Mouse (Mus musculus) embryonic facial prominence, embryonic 10.5 days (tissue): ENCODE measurements around the gene 3110082J24Rik. TPM values are rescaled to one million over a fixed set of nuclear protein-coding genes. Genes with fewer than 3 reads are reported as not detected.

Source experiments
- DNase-seq: peaks from one replicate; pipeline ENCODE4 v3.0.0-alpha.2; 2017; ENCODE audit warnings: low spot score
- H3K27ac ChIP-seq: fragments of 300-500 bp; sonication (generic); replicated peaks from 2 replicates; pipeline ENCODE4 v1.5.1; 2016; ENCODE audit warnings: mild to moderate bottlenecking
- H3K27me3 ChIP-seq: fragments of 300-500 bp; sonication (generic); replicated peaks from 2 replicates; pipeline ENCODE4 v1.6.1; 2016; ENCODE audit warnings: low read depth, mild to moderate bottlenecking; ENCODE audit not compliant: poor library complexity, severe bottlenecking
- H3K36me3 ChIP-seq: fragments of 300-500 bp; sonication (generic); replicated peaks from 2 replicates; pipeline ENCODE4 v1.6.1; 2016; ENCODE audit warnings: mild to moderate bottlenecking, moderate library complexity
- H3K4me1 ChIP-seq: fragments of 300-500 bp; sonication (generic); 2 replicates; pipeline ENCODE4 v1.6.1; 2016
- H3K4me3 ChIP-seq: fragments of 300-500 bp; sonication (generic); 2 replicates; pipeline ENCODE4 v1.5.1; 2016; ENCODE audit warnings: mild to moderate bottlenecking, moderate library complexity
- H3K9me3 ChIP-seq: fragments of 300-500 bp; sonication (generic); 2 replicates; pipeline ENCODE4 v1.6.1; 2016; ENCODE audit warnings: mild to moderate bottlenecking
- WGBS: fragments of 180-500 bp; shearing (Covaris S2); methylation state at CpG from one replicate; pipeline ENCODE4 v1.1.7; 2016; 5-methylcytosine and 5-hydroxymethylcytosine counted together
- polyA plus RNA-seq: library from polyadenylated mRNA; unstranded; fragments of >200 nt; fragmentation: Nextera tagmentation; extraction: Ambion mirVana; gene quantifications from 2 replicates; pipeline ENCODE4 v1.2.1, GENCODE M21; 2016

Gene 3110082J24Rik
- polyA plus RNA-seq, 1 experiment from 2014 or later, result 0.65 TPM

- WGBS, result under 1% methylated on average over 103 of the region's 103 CpGs
- peak overlapping the region; percentile 80 for H3K27ac ChIP-seq
- H3K27me3 ChIP-seq, result peaks cover 78% of the 10 kb centered on the region
These were observed 8.2 kb upstream of the 3110082J24Rik start for GRCm38 (mm10) chr5:30113881-30114760.

GRCm38 (mm10) chr5:30112533-30113068, 6.7 kb upstream of the 3110082J24Rik start:
- no peak overlapping the region for H3K4me3 ChIP-seq
- no peaks in the 10 kb centered on the region for H3K9me3 ChIP-seq
- no peak overlapping the region for H3K27ac ChIP-seq
- peaks cover 19% of the 10 kb centered on the region for H3K36me3 ChIP-seq
- H3K4me1 ChIP-seq, result peaks cover 52% of the 10 kb centered on the region
- 83% methylated on average over 3 of the region's 3 CpGs for WGBS
- peaks cover 93% of the 10 kb centered on the region for H3K27me3 ChIP-seq
- no peak for DNase-seq

More at GRCm38 (mm10) chr5:30113881-30114760, 8.2 kb upstream of the 3110082J24Rik start:
- H3K4me3 ChIP-seq, result peak overlapping the region; percentile 58
- no peaks in the 10 kb centered on the region for H3K9me3 ChIP-seq
- peak; percentile 89 for DNase-seq
- peaks cover 44% of the 10 kb centered on the region for H3K4me1 ChIP-seq
- H3K36me3 ChIP-seq, result peaks cover 34% of the 10 kb centered on the region

GRCm38 (mm10) chr5:30111771-30112170, 5.9 kb upstream of the 3110082J24Rik start:
- peaks cover 11% of the 10 kb centered on the region for H3K36me3 ChIP-seq
- peaks cover 60% of the 10 kb centered on the region for H3K4me1 ChIP-seq
- no peaks in the 10 kb centered on the region for H3K9me3 ChIP-seq
- H3K27me3 ChIP-seq, result peaks cover 99% of the 10 kb centered on the region
- DNase-seq, result no peak
- H3K4me3 ChIP-seq, result peak overlapping the region; percentile 45
- 66% methylated on average over 3 of the region's 3 CpGs for WGBS
- peak overlapping the region; percentile 67 for H3K27ac ChIP-seq

GRCm38 (mm10) chr5:30111126-30111525, 5.2 kb upstream of the 3110082J24Rik start:
- H3K9me3 ChIP-seq, result no peaks in the 10 kb centered on the region
- peak; percentile 86 for DNase-seq
- peaks cover 67% of the 10 kb centered on the region for H3K4me1 ChIP-seq
- H3K4me3 ChIP-seq, result peak overlapping the region; percentile 45
- 2% methylated on average over 18 of the region's 18 CpGs for WGBS
- H3K36me3 ChIP-seq, result peaks cover 4% of the 10 kb centered on the region; the same call in 1 of the 2 replicates
- peak overlapping the region; percentile 67 for H3K27ac ChIP-seq
- peaks cover 99% of the 10 kb centered on the region for H3K27me3 ChIP-seq

- peak overlapping the region; percentile 67 for H3K27ac ChIP-seq
- H3K36me3 ChIP-seq, result no peaks in the 10 kb centered on the region
- H3K4me3 ChIP-seq, result peak overlapping the region; percentile 45
- H3K9me3 ChIP-seq, result no peaks in the 10 kb centered on the region
- WGBS, result 4% methylated on average over 22 of the region's 22 CpGs
- peaks cover 73% of the 10 kb centered on the region for H3K4me1 ChIP-seq
- H3K27me3 ChIP-seq, result peaks cover 99% of the 10 kb centered on the region
- peak; percentile 59 for DNase-seq
These were observed 4.6 kb upstream of the 3110082J24Rik start for GRCm38 (mm10) chr5:30110371-30111060.

- peak overlapping the region; percentile 45 for H3K4me3 ChIP-seq
- H3K27ac ChIP-seq, result peak overlapping the region; percentile 67; the same call in 1 of the 2 replicates
- DNase-seq, result no peak
- H3K27me3 ChIP-seq, result peaks cover 99% of the 10 kb centered on the region
- no peaks in the 10 kb centered on the region for H3K36me3 ChIP-seq
- WGBS, result 32% methylated on average over 2 of the region's 2 CpGs
- peaks cover 78% of the 10 kb centered on the region for H3K4me1 ChIP-seq
- no peaks in the 10 kb centered on the region for H3K9me3 ChIP-seq
These were observed 4.0 kb upstream of the 3110082J24Rik start for GRCm38 (mm10) chr5:30109899-30110298.

- no peak overlapping the region for H3K27ac ChIP-seq
These were observed 2.3 kb upstream of the 3110082J24Rik start for GRCm38 (mm10) chr5:30108233-30108632.

GRCm38 (mm10) chr5:30107611-30108041, 1.7 kb upstream of the 3110082J24Rik start:
- Histone ChIP-seq H3K4me1 (peaks cover 63% of the 10 kb centered on the region), H3K36me3 (no peaks in the 10 kb centered on the region), H3K9me3 (no peaks in the 10 kb centered on the region), H3K4me3 (peak overlapping the region; percentile 67), H3K27me3 (peaks cover 99% of the 10 kb centered on the region), H3K27ac (peak overlapping the region; percentile 69)
- DNase-seq, result no peak
- WGBS, result 4% methylated on average over 5 of the region's 5 CpGs

More at GRCm38 (mm10) chr5:30108233-30108632, 2.3 kb upstream of the 3110082J24Rik start:
- 57% methylated on average over 6 of the region's 6 CpGs for WGBS
- Histone ChIP-seq H3K4me3 (peak overlapping the region; percentile 67; the same call in 1 of the 2 replicates), H3K9me3 (no peaks in the 10 kb centered on the region), H3K4me1 (peaks cover 64% of the 10 kb centered on the region), H3K27me3 (peaks cover 99% of the 10 kb centered on the region), H3K36me3 (no peaks in the 10 kb centered on the region)
- no peak for DNase-seq

- H3K4me1 ChIP-seq, result peaks cover 63% of the 10 kb centered on the region
- WGBS, result 4% methylated on average over 7 of the region's 7 CpGs
- H3K27ac ChIP-seq, result peak overlapping the region; percentile 69; the same call in 1 of the 2 replicates
- H3K9me3 ChIP-seq, result no peaks in the 10 kb centered on the region
- no peaks in the 10 kb centered on the region for H3K36me3 ChIP-seq
- peak; percentile 42 for DNase-seq
- peaks cover 98% of the 10 kb centered on the region for H3K27me3 ChIP-seq
- peak overlapping the region; percentile 67 for H3K4me3 ChIP-seq
These were observed 1.3 kb upstream of the 3110082J24Rik start for GRCm38 (mm10) chr5:30107186-30107585.

GRCm38 (mm10) chr5:30106756-30107155, 870 bp upstream of the 3110082J24Rik start:
- Histone ChIP-seq H3K27me3 (peaks cover 93% of the 10 kb centered on the region), H3K4me3 (peak overlapping the region; percentile 67), H3K9me3 (no peaks in the 10 kb centered on the region), H3K36me3 (no peaks in the 10 kb centered on the region), H3K27ac (peak overlapping the region; percentile 35; the same call in 1 of the 2 replicates), H3K4me1 (peaks cover 62% of the 10 kb centered on the region)
- 9% methylated on average over 2 of the region's 2 CpGs for WGBS
- no peak for DNase-seq

GRCm38 (mm10) chr5:30104841-30105667, 832 bp downstream of the 3110082J24Rik start, which contains the start of gene Garem2:
Gene Garem2, plus strand, starts transcription at chr5:30105161.
- peak; percentile 72 for DNase-seq
- under 1% methylated on average over 65 of the region's 65 CpGs for WGBS
- H3K9me3 ChIP-seq, result no peaks in the 10 kb centered on the region
- H3K27me3 ChIP-seq, result peaks cover 77% of the 10 kb centered on the region
- H3K4me3 ChIP-seq, result peak within 1 kb of the TSS; percentile 67
- peaks cover 45% of the 10 kb centered on the region for H3K4me1 ChIP-seq
- peak within 1 kb of the TSS; percentile 65 for H3K27ac ChIP-seq
- H3K36me3 ChIP-seq, result no peaks in the 10 kb centered on the region
